Mouse (Mus musculus) urinary bladder, postnatal 25 days (tissue): ENCODE data around the gene Myo1d.

Source experiments
- DNase-seq: peaks from one replicate; pipeline ENCODE4 v3.0.0; 2022; ENCODE audit warnings: low spot score

Myo1d gene

DNA sequence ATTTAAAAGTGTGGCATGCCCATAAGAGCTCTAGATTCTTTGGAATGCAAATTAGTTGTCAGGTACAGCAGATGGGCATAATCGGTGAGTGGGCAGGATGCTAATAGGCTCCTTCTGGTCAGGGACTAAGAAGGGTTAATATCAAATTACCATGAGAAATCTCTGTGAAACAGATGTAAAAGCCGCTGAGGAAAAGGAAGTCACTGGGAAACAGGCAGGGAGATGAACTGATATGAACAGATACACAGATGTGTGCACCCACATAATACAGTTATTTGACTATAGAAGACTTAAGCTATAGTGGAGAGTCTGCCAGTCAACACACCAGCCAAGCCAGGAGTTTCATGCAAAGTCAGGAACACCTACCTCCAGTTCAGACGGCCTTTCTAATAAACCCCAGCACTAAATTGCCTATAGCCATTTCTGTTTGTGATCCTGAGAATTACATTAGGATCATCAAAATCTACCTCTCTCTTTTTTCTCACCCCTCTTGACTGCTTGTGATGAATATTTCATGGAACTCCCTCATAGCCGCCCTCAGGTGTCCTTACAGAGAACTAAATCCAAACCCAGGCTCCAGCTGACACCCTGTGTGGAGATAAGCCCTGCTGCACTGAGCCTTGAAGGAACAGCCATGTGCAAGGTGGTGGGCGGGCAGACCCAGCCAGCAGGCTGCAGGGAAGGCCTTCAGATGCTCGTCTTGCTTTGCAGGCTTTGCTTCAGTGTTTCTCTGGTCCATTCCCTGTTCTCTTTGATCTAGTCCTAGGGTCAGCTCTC lies 164.7 kb downstream of the Myo1d start:
- DNase-seq, result no peak

DNA sequence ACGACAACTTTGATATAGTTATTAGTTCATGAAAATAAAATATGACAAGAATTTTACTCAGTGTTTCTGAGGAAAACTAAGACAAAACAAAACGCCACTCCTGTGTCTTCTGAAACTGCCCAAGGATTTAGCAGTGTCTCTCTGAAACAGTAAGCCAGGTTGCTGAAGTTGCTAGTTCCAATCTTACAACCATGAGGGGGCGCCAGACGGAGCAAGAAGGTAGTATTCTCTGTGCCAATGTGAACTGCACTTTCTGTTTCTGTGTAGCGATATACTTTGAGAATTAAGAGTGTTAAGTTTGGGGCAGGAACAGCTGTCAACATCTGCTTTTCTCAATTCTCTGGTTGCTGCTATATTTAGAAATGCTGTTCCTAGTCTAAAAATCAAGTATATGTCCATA lies 165.4 kb downstream of the Myo1d start:
- DNase-seq, result no peak

DNA sequence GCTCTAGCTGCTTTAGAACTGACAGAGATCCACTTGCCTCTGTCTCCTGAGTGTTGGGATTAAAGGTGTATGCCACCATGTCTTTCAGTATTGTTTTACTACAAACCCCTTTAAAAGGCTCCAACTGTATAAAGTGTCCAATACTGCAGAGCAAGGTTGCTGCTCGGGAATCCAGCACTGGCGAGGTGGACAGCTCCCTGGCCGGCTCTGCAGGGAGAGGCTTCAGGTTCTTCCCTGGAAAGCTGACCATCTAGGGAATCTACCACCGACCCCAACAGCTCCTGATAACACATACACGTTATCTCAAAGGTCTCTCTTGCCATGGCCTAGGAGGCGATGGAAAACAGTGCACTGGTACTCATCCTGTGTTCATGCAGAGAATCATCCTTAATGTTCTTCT lies 166.3 kb downstream of the Myo1d start:
- DNase-seq, result no peak

DNA sequence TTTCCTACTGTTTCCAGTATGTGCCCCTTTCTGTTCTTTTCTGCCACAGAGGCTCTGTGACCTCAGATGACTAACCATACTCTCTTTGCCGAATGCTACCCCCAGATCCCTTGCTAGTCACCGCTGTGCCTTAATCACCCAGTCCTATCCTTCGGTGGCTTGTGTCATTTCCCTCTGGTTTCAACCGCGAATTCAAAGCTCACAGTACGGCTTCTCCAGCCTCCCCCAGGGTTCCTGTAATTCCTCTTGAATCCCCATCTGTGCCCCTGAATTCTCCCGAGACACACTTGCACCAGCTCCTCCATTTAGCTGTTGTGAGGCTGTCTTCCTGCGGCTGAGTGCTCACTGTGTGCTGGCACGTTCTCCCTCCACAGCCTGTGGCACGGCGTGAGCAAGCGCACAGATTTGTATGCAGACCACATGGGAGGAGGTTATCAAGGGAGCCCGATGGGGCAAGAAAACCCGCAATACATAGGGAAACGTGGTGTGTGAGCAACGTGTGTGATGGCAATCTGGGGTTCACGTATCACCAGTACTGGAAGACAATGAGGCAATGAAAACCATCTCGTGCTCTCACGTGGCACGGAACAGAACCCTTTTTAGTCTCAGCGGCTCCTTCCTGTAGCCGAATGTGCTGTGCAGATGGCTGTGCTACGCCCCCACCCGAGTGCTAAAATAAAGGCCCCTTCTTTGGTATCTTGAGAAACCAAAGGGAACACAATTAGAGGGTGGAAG lies 177.0 kb downstream of the Myo1d start:
- DNase-seq, result no peak

GRCm38 (mm10) chr11:80602041-80602458 lies 177.8 kb downstream of the Myo1d start:
- no peak for DNase-seq

DNA sequence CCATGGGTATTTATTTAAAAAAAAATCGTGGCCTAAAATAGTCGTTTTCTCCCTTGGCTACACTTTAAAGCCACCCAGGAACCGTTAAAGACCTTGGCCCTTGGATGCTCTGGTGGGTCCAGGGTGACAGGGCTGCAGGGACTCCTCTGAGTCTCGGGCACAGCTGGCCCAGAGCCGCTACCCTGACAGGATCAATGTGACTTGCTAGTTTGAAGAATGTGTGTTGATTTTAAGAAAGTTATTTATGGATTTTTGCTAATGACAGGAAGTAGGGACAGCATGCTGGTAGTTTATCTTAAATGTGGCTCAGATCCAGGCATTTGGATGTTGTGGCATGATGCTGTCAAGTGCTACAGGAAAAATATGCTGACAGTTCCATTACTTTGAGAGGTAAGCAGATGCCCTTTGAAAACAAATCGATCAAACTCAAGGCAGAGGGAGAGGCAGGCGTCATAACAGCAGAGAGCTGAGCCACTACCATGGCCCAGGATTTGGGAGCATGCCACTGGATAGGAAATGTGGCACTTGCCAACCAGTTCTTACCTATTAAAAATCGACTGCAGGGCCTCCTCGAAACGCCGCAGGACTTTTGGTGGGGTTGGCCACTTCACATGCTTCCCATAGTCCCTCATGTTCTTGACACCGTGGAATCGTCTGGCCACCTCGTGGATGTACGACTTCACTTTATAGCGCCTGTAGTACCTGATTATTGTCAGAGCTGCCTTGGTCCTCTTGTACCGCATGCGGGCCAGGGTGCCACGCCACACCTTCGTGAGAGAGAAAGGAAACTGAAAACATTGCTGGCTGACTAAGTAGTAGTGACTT lies 178.6 kb downstream of the Myo1d start:
- DNase-seq, result no peak

DNA sequence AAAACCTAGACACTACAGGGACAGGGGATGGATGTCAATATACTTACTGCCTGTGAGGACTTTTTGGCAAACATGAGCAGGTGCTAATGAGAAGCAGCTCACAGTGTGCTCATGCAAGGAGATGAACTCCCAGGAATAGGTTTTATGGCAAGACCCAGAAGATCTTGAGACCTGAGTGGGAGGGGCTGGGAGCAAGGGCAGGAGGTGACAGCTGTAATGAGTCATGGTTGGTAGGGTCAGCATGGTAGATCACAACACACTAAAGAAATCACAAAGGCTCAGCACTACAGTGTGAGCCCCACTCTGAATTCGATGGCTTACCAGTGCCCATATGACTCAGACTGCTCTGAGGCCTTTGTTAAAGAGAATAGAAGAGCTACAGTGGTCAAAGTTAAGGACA lies 184.3 kb downstream of the Myo1d start:
- DNase-seq, result no peak

DNA sequence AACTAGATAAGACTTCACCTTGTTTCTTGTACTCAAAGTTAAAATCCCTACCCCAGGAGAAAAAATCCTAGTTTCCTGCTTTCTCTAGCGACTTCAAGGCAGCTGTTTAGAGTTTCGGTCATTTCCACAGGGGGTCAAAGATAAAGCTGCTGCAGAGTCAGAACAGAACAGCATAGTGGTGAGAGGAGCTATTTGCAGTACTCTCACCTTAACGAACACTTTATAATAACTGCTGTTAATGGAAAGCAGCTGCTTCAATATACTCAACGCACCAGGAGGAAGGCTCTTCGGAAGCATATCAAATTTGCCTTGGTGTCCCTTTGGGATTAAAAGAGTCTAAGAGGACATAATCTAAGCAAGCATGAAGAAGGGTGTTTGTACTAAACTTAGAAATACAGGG lies 190.4 kb downstream of the Myo1d start:
- DNase-seq, result no peak

- no peak for DNase-seq
These were observed 194.1 kb downstream of the Myo1d start for GRCm38 (mm10) chr11:80585761-80586160.

- DNase-seq, result no peak
These were observed 194.6 kb downstream of the Myo1d start for GRCm38 (mm10) chr11:80585211-80585610.

DNA sequence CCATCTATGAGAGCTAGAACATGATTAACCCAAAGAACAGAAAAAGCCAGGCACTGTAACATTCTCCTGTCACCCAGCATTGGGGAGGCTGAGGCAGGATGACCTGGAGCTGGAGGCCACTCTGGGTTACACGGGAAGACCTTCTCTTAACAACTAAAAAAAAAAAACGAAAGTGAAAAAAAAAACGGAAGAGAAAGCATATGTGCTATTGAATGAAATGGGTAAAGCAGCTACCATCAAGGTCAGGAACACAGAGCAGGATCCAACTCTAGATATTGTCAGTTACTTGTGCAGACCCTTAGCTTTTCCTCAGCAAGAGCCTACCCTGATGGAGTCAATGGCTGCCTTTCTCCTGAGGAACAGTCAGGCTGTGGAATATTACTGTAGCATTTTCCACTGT lies 199.3 kb downstream of the Myo1d start:
- DNase-seq, result no peak

- DNase-seq, result no peak
These were observed 201.8 kb downstream of the Myo1d start for GRCm38 (mm10) chr11:80577747-80578640.

GRCm38 (mm10) chr11:80575794-80576193 lies 204.0 kb downstream of the Myo1d start:
- DNase-seq, result no peak

DNA sequence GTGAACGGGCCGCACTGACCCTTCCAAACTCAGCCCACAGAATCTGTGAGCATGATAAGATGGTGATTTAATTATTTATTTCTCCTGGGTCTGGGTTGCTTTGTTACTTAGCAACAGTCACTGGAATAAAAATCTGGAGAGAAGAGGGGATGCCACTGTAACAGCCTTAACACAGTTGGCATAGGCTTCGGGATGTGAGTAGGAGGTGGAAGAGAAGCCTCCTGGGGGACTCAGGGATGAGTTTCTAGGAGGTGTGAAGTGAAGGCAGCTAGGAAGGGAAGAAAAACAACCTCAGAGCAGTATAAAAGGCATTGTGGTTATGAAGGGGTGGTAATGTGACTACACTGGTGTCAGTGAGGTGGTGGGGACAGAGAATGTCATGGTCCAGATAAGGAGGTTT lies 213.5 kb downstream of the Myo1d start:
- no peak for DNase-seq

GRCm38 (mm10) chr11:80564975-80565965 lies 214.6 kb downstream of the Myo1d start:
- DNase-seq, result no peak

DNA sequence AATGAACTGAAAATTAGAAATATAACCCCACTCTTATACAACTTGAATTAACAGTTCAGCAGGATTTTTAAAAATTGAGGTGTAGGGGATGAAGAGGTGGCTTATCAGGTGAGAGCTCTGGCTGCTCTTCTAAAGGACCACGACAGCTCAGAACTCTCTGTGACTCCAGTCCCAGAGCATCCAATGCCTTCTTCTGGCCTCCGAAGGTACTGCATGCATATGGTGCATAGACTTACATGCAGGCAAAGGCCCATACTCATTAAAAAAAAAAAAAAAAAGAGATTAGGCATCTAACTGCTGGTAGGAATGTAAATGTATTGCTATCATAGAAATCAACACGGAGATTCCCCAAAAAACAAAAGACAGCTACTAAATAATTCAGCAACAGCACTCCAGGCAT lies 217.3 kb downstream of the Myo1d start:
- DNase-seq, result no peak

DNA sequence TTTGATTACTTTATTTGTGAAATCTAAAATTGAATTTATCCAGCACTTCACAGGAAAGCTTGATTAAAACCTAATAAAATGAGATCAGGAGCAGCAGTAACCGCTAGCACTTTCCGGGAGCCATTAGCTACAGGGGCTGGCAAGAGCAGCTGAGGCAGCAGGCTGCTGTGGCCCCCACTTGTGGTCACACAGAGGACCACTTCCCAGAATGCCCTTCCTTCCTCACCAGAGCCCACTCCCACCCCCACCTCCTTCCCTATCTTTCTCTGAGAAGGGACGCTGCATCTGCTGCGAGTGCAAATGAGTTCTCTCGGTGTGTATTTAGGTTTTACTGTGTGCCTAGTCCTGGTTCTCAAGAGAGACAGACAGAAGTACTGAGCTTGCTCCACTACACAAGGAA lies 219.1 kb downstream of the Myo1d start:
- DNase-seq, result no peak

- DNase-seq, result no peak
These were observed 224.4 kb downstream of the Myo1d start for GRCm38 (mm10) chr11:80555416-80555815.

GRCm38 (mm10) chr11:80553046-80553445 lies 226.8 kb downstream of the Myo1d start:
- DNase-seq, result no peak

DNA sequence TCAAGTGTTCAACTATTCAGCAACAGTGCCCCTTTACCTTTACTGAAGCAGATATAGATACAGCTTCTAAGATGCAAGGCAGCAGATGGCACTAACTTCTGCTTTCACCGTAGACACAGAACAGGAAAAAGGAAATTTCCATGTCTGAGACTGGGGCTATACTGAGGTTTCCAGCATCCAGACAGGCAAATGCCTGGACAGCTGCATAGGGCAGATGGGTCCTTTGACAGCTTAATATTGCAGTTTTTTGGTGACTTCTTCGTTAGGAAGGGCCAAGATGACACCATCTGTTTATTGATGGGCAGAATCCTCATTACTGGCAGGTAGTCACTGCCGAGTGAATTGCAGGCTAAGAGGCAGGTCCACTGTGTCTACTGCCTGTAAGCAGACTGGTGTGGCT lies 228.2 kb downstream of the Myo1d start:
- DNase-seq, result no peak
